Mouse (Mus musculus) MEL (cell line): ENCODE data around the gene Cachd1. TPM values are rescaled to one million over a fixed set of nuclear protein-coding genes. Genes with fewer than 3 reads are reported as not detected.

Source experiments
- DNase-seq: peaks from one replicate; pipeline ENCODE4 v3.0.0; 2011; ENCODE audit warnings: low read depth, low spot score
- H3K27ac ChIP-seq: 2 replicates; pipeline ENCODE4 v1.5.1; 2012; ENCODE audit warnings: low read depth, mild to moderate bottlenecking, control low read depth, low read length, moderate library complexity; ENCODE audit not compliant: control insufficient read depth
- H3K27me3 ChIP-seq, 2 experiments: fragments of 150-350 bp in 1 of 2; sonication (generic) in 1 of 2; 2 replicates each; pipeline ENCODE4 v1.6.1; 2012; ENCODE audit warnings: low read length in 2 of 2, mild to moderate bottlenecking in 2 of 2, improper control_type of control experiment in 1 of 2, moderate library complexity in 1 of 2; ENCODE audit not compliant: insufficient read depth in 2 of 2, control insufficient read depth in 1 of 2
- H3K36me3 ChIP-seq, 2 experiments: 2 replicates each; pipeline ENCODE4 v1.6.1; 2012 to 2014; ENCODE audit warnings: low read length in 2 of 2, improper control_type of control experiment in 1 of 2, inconsistent platforms in 1 of 2, mild to moderate bottlenecking in 1 of 2; ENCODE audit not compliant: insufficient read depth in 2 of 2, control insufficient read depth in 1 of 2
- H3K4me1 ChIP-seq, 2 experiments: fragments of 150-350 bp in 1 of 2; sonication (generic) in 1 of 2; 2 replicates each; pipeline ENCODE4 v1.6.1; 2012; ENCODE audit warnings: low read length in 2 of 2, improper control_type of control experiment in 1 of 2, mild to moderate bottlenecking in 1 of 2; ENCODE audit not compliant: insufficient read depth in 2 of 2, control insufficient read depth in 1 of 2
- H3K4me3 ChIP-seq, 2 experiments: fragments of 150-350 bp in 1 of 2; sonication (generic) in 1 of 2; 2 replicates each; pipeline ENCODE4 v1.5.1; 2012; ENCODE audit warnings: low read depth in 2 of 2, low read length in 2 of 2, mild to moderate bottlenecking in 2 of 2, moderate library complexity in 2 of 2, control low read depth in 1 of 2, improper control_type of control experiment in 1 of 2; ENCODE audit not compliant: control insufficient read depth in 1 of 2, insufficient read depth in 1 of 2
- H3K79me2 ChIP-seq: 2 replicates; pipeline ENCODE4 v1.6.1; 2012; ENCODE audit warnings: mild to moderate bottlenecking, low read length, moderate library complexity; ENCODE audit not compliant: control insufficient read depth, poor library complexity, insufficient read depth
- H3K9ac ChIP-seq: 2 replicates; pipeline ENCODE4 v1.6.1; 2012; ENCODE audit warnings: low read depth, mild to moderate bottlenecking, control low read depth, low read length, moderate library complexity; ENCODE audit not compliant: control insufficient read depth, poor library complexity, severe bottlenecking
- H3K9me3 ChIP-seq: fragments of 150-350 bp; sonication (generic); replicated peaks from 2 replicates; pipeline ENCODE4 v1.6.1; 2012; ENCODE audit warnings: mild to moderate bottlenecking, low read length, improper control_type of control experiment, moderate library complexity; ENCODE audit not compliant: insufficient read depth
- BHLHE40 ChIP-seq: IDR thresholded peaks from 2 replicates; pipeline ENCODE4 v1.6.1; 2012; ENCODE audit warnings: low read depth, mild to moderate bottlenecking, inconsistent platforms, low read length, improper control_type of control experiment, borderline replicate concordance
- CHD1 ChIP-seq: IDR thresholded peaks from 2 replicates; pipeline ENCODE4 v1.6.1; 2012; ENCODE audit warnings: low read depth, mild to moderate bottlenecking, inconsistent platforms, low read length, improper control_type of control experiment
- CHD2 ChIP-seq: IDR thresholded peaks from 2 replicates; pipeline ENCODE4 v1.6.1; 2011; ENCODE audit warnings: low read length, improper control_type of control experiment
- CTCF ChIP-seq, 3 experiments: IDR thresholded peaks in 2 of 3; conservative IDR thresholded peaks in 1 of 3; 2 replicates each; pipeline ENCODE4 v1.5.1; 2011 to 2012; ENCODE audit warnings: low read length in 3 of 3, low read depth in 2 of 3, mild to moderate bottlenecking in 2 of 3, improper control_type of control experiment in 1 of 3, inconsistent platforms in 1 of 3, mixed read lengths in 1 of 3, moderate library complexity in 1 of 3; ENCODE audit not compliant: control insufficient read depth in 1 of 3, insufficient read depth in 1 of 3, poor library complexity in 1 of 3, severe bottlenecking in 1 of 3
- GATA1 ChIP-seq: IDR thresholded peaks from 2 replicates; pipeline ENCODE4 v1.6.1; 2011; ENCODE audit warnings: low read depth, low read length, improper control_type of control experiment
- HCFC1 ChIP-seq: IDR thresholded peaks from 2 replicates; pipeline ENCODE4 v1.6.1; 2012; ENCODE audit warnings: low read depth, mild to moderate bottlenecking, inconsistent platforms, low read length, improper control_type of control experiment, moderate library complexity
- MEF2A ChIP-seq: IDR thresholded peaks from 2 replicates; pipeline ENCODE4 v1.6.1; 2014; ENCODE audit warnings: low read depth, mild to moderate bottlenecking, inconsistent platforms, low read length, improper control_type of control experiment; ENCODE audit not compliant: poor library complexity, insufficient replicate concordance, severe bottlenecking; ENCODE audit errors: extremely low read depth
- MXI1 ChIP-seq: IDR thresholded peaks from 2 replicates; pipeline ENCODE4 v1.6.1; 2011; ENCODE audit warnings: mild to moderate bottlenecking, low read depth, low read length, improper control_type of control experiment
- NELFE ChIP-seq: IDR thresholded peaks from 2 replicates; pipeline ENCODE4 v1.6.1; 2011; ENCODE audit warnings: low read depth, low read length, improper control_type of control experiment
- NRF1 ChIP-seq: IDR thresholded peaks from 2 replicates; pipeline ENCODE4 v1.6.1; 2014; ENCODE audit warnings: low read depth, mild to moderate bottlenecking, inconsistent platforms, low read length, improper control_type of control experiment, moderate library complexity; ENCODE audit not compliant: poor library complexity, insufficient read depth, severe bottlenecking
- POLR2A ChIP-seq, 2 experiments: IDR thresholded peaks; 2 replicates each; pipeline ENCODE4 v1.6.1; 2011 to 2012; ENCODE audit warnings: low read length in 2 of 2, mild to moderate bottlenecking in 2 of 2, control low read depth in 1 of 2, improper control_type of control experiment in 1 of 2, low read depth in 1 of 2, moderate library complexity in 1 of 2; ENCODE audit not compliant: control insufficient read depth in 1 of 2, insufficient read depth in 1 of 2, poor library complexity in 1 of 2
- SMC3 ChIP-seq: IDR thresholded peaks from 2 replicates; pipeline ENCODE4 v1.6.1; 2011; ENCODE audit warnings: low read depth, low read length, improper control_type of control experiment
- TCF12 ChIP-seq: IDR thresholded peaks from 2 replicates; pipeline ENCODE4 v1.6.1; 2014; ENCODE audit warnings: low read depth, mild to moderate bottlenecking, inconsistent platforms, low read length, improper control_type of control experiment, moderate library complexity
- UBTF ChIP-seq: IDR thresholded peaks from 2 replicates; pipeline ENCODE4 v1.6.1; 2012; ENCODE audit warnings: low read depth, mild to moderate bottlenecking, inconsistent platforms, low read length, improper control_type of control experiment, moderate library complexity, borderline replicate concordance; ENCODE audit not compliant: insufficient read depth
- ZC3H11A ChIP-seq: IDR thresholded peaks from 2 replicates; pipeline ENCODE4 v1.6.1; 2012; ENCODE audit warnings: low read depth, mild to moderate bottlenecking, inconsistent platforms, low read length, improper control_type of control experiment
- polyA plus RNA-seq, 2 experiments: library from polyadenylated mRNA; stranded (reverse) in 1 of 2; unstranded in 1 of 2; fragments of >175 nt in 1 of 2; fragments of >200 nt in 1 of 2; gene quantifications; 2 replicates each; pipeline versions ENCODE4 v1.2.1 to v1.2.4; 2012; ENCODE audit warnings: low replicate concordance in 2 of 2, low read depth in 1 of 2; ENCODE audit not compliant: insufficient read length in 2 of 2, insufficient read depth in 1 of 2, missing spikeins in 1 of 2
- total RNA-seq: library from RNA; depleted of rRNA; stranded (reverse); fragments of 300-350 nt; gene quantifications from 2 replicates; pipeline ENCODE4 v1.2.3, GENCODE M21; 2012

Cachd1 gene
- total and polyA plus RNA-seq, 3 experiments, result 4.0 to 15.8 TPM; not detected in 1

- no peak overlapping the region for H3K9ac ChIP-seq
Observed at GRCm38 (mm10) chr4:100800730-100801442, 24.4 kb downstream of the Cachd1 start.

GRCm38 (mm10) chr4:100801443-100801786 is 24.9 kb downstream of the Cachd1 start:
- Histone ChIP-seq H3K36me3 (no peaks in the 10 kb centered on the region), H3K27ac (no peak overlapping the region), H3K79me2 (no peaks in the 10 kb centered on the region)
- no peak for DNase-seq
- TF ChIP-seq GATA1 (no peak), TCF12 (no peak), NRF1 (no peak)
- TF ChIP-seq, all 39 proteins: peak for 0
- H3K9me3 ChIP-seq, result no peaks in the 10 kb centered on the region
- no peaks in the 10 kb centered on the region for H3K4me1 ChIP-seq
- H3K4me3 ChIP-seq, result no peak overlapping the region
- no peaks in the 10 kb centered on the region for H3K27me3 ChIP-seq
- H3K9ac ChIP-seq, result no peak overlapping the region

More at GRCm38 (mm10) chr4:100800730-100801442, 24.4 kb downstream of the Cachd1 start:
- H3K27ac ChIP-seq, result no peak overlapping the region
- no peak overlapping the region for H3K4me3 ChIP-seq
- TF ChIP-seq CTCF (IDR thresholded peaks at IDR 0.05 in 2 of 3, conservative IDR thresholded peaks at IDR 0.05 in 1 of 3; ENCODE audit: control insufficient read depth in 1 of 3, insufficient read depth in 1 of 3, low read depth in 2 of 3, low read length in 3 of 3, poor library complexity in 1 of 3, severe bottlenecking in 1 of 3) (no peak), POLR2A (IDR thresholded peaks at IDR 0.05; ENCODE audit: control insufficient read depth in 1 of 2, insufficient read depth in 1 of 2, low read depth in 1 of 2, low read length in 2 of 2, poor library complexity in 1 of 2) (no peak), HCFC1 (no peak), ZC3H11A (no peak), MXI1 (no peak), MEF2A (no peak), NELFE (no peak), BHLHE40 (no peak), SMC3 (no peak), CHD1 (no peak), CHD2 (no peak), UBTF (no peak)
- TF ChIP-seq, all 39 proteins: peak for 0
- Histone ChIP-seq H3K4me1 (no peaks in the 10 kb centered on the region), H3K79me2 (no peaks in the 10 kb centered on the region), H3K27me3 (no peaks in the 10 kb centered on the region), H3K9me3 (no peaks in the 10 kb centered on the region), H3K36me3 (no peaks in the 10 kb centered on the region)
- no peak for DNase-seq
